Comparison of ENCODE assay signal across 1 mouse cellular context in the genomic region with DNA sequence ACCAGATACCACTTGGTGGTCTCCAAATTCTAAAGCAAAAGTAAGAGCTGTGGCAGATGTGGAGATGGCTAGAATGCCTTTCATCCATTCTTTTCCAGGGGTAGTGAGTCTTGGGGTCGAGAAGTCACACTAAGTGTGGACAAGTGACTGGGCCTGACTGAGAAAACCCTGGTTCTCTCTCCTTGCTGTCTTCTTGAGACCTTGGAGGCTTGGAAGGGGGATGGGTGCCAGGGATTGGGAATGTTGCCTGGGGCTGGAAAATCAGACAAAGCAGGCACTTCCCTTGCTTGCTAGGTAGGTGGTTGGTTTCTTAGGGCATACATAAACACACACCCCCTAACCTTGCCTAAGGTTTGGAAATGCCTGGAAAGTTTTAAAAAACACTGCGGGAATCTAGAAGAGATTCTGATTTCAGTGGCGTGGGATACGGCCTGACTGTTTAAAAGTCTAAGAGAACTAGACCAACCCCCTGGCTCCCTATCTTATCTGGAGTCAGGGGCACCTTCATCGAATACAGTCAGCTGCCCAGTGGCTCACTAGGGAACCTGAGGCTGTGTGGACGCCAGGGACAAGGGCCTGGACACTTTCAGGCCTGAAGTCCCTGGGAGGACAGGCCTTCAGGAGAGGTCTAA.
TF ChIP-seq lines count a peak whose summit lies in the region.

No protein-coding gene starts in this region.

TF ChIP-seq in MEL, 35 proteins besides CTCF, POLR2A, EP300 and RAD21:
- TF ChIP-seq GABPA (IDR thresholded peaks at IDR 0.05; ENCODE audit: low read depth, low read length) (no peak), GATA1 (IDR thresholded peaks at IDR 0.05; ENCODE audit: low read depth, low read length) (peak; percentile 59), SMC3 (IDR thresholded peaks at IDR 0.05; ENCODE audit: low read depth, low read length) (no peak)
